Mouse (Mus musculus) intestine, embryonic 14.5 days (tissue): ENCODE results near the gene Prkch. TPM values are rescaled to one million over a fixed set of nuclear protein-coding genes. Genes with fewer than 3 reads are reported as not detected.

Source experiments
- ATAC-seq: fragments of 200-750 bp; cut with Nextera tagmentation; replicated peaks from 2 replicates; pipeline ENCODE4 v1.8.0; 2017; ENCODE audit warnings: low read depth, moderate number of reproducible peaks, moderate TSS enrichment, moderate library complexity; ENCODE audit not compliant: low FRiP score, low TSS enrichment
- DNase-seq: peaks from one replicate; pipeline ENCODE4 v3.0.0-alpha.2; 2018; ENCODE audit warnings: low spot score
- H3K27ac ChIP-seq: fragments of 300-500 bp; sonication (generic); 2 replicates; pipeline ENCODE4 v1.5.1; 2014; ENCODE audit warnings: low read depth, mild to moderate bottlenecking, control low read depth
- H3K27me3 ChIP-seq: fragments of 300-500 bp; sonication (generic); replicated peaks from 2 replicates; pipeline ENCODE4 v1.6.1; 2014; ENCODE audit warnings: low read length, control low read depth; ENCODE audit not compliant: control insufficient read depth, insufficient read depth
- H3K36me3 ChIP-seq: fragments of 300-500 bp; sonication (generic); 2 replicates; pipeline ENCODE4 v1.6.1; 2014; ENCODE audit warnings: low read length, control low read depth; ENCODE audit not compliant: control insufficient read depth, insufficient read depth
- H3K4me1 ChIP-seq: fragments of 300-500 bp; sonication (generic); replicated peaks from 2 replicates; pipeline ENCODE4 v1.6.1; 2014; ENCODE audit warnings: low read length, control low read depth, mixed read lengths; ENCODE audit not compliant: control insufficient read depth, insufficient read depth
- H3K4me2 ChIP-seq: fragments of 300-500 bp; sonication (generic); 2 replicates; pipeline ENCODE4 v1.6.1; 2014; ENCODE audit warnings: low read length
- H3K4me3 ChIP-seq: fragments of 300-500 bp; sonication (generic); 2 replicates; pipeline ENCODE4 v1.5.1; 2014; ENCODE audit warnings: low read depth, low read length, control low read depth, mixed read lengths
- H3K9ac ChIP-seq: fragments of 300-500 bp; sonication (generic); 2 replicates; pipeline ENCODE4 v1.6.1; 2014; ENCODE audit warnings: mild to moderate bottlenecking, low read length
- H3K9me3 ChIP-seq: fragments of 300-500 bp; sonication (generic); 2 replicates; pipeline ENCODE4 v1.6.1; 2016; ENCODE audit warnings: low read length, control low read depth; ENCODE audit not compliant: control insufficient read depth
- WGBS: fragments of 180-500 bp; shearing (Covaris S2); extraction: QIAGEN DNeasy Blood & Tissue Kit; methylation state at CpG from one replicate; pipeline ENCODE4 v1.1.7; 2014; 5-methylcytosine and 5-hydroxymethylcytosine counted together
- polyA plus RNA-seq: library from polyadenylated mRNA; unstranded; fragments of >200 nt; fragmentation: Nextera tagmentation; extraction: Ambion mirVana; gene quantifications from 2 replicates; pipeline ENCODE4 v1.2.1, GENCODE M21; 2014

Gene Prkch
- polyA plus RNA-seq, 1 experiment from 2014 or later, result 8.0 TPM

DNA sequence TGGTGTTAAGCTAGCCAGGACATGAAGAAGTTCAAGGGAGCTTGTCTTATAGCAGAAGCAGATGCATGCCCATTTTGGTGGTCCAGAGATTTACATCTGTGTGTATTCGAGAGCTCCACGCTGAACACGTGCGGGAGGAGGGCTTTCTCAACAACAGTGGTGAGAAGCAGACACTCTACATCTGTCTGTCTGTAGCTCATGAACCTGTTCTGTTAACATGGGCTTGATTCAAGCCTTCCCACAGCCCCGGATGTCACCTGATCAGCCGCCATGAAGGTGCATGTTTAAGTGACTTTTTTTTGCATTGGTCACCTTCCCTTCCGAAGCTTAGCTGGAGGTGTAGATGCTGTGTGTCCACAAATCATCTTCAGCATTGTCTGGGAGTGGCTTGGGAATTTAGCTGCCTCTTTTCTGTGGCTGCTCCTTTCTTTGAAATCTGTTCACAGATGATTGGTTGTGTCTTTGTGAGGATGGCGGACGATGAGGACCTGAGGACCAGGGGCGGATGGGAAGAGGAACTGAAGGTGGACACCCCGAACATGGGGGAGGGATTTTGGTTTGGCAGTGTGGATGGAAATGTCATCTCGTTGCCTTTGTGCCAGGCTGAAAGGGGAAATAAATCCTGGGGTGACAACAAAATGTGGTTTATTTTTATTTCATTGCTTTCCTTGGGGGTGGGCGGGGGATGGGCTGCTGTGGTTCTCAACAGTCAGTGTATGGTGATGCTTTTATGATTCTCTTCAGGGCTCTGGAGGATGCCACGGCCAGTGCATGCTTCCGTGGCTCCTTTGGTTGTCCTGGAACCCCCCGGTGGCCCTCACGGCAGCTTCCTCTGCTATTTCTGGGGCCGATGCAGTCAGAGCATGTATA lies 25.3 kb downstream of the Prkch start:
- H3K36me3 ChIP-seq, result no peaks in the 10 kb centered on the region
- H3K27ac ChIP-seq, result no peak overlapping the region
- H3K9ac ChIP-seq, result no peak overlapping the region
- 74% methylated on average over 18 of the region's 18 CpGs for WGBS
- no peaks in the 10 kb centered on the region for H3K9me3 ChIP-seq
- no peaks in the 10 kb centered on the region for H3K27me3 ChIP-seq
- 0 out of 2 replicates have a peak, but pooled peaks cover 6% of the 10 kb centered on the region for H3K4me1 ChIP-seq
- no peak overlapping the region for H3K4me3 ChIP-seq
- ATAC-seq (no peak), DNase-seq (no peak)
- no peak overlapping the region for H3K4me2 ChIP-seq

DNA sequence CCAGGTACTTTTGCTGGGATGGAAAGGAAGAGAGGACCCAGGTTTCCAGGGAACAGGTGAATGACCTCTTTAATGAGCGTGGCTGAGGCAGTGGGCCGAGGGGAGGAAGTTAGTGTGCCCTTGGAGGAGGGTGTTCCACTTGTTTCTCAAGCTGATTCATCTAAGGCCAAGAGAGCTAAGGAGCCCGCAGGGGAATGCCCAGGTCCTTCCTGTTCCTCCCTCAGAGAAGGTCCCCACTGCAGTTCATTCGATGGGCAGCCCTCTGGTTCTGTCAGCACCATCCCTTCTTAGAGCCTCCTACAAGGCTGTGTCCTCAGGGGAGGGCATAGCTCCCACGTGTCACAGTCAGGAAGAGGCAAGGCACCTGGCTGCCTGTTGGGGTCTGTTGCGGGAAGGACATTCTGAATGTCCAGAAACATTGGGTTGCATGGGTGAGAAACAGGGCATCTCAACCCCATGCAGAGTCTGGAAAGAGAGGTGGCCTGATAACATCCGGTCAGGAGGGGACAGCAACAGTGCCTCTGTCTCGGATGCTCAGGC lies 26.3 kb downstream of the Prkch start:
- Histone ChIP-seq H3K27ac (no peak overlapping the region), H3K27me3 (no peaks in the 10 kb centered on the region), H3K4me3 (no peak overlapping the region), H3K36me3 (no peaks in the 10 kb centered on the region), H3K9me3 (no peaks in the 10 kb centered on the region), H3K4me2 (no peak overlapping the region), H3K4me1 (0 out of 2 replicates have a peak, but pooled peaks cover 6% of the 10 kb centered on the region), H3K9ac (no peak overlapping the region)
- WGBS, result 69% methylated on average over 8 of the region's 8 CpGs
- ATAC-seq, result no peak
- no peak for DNase-seq

DNA sequence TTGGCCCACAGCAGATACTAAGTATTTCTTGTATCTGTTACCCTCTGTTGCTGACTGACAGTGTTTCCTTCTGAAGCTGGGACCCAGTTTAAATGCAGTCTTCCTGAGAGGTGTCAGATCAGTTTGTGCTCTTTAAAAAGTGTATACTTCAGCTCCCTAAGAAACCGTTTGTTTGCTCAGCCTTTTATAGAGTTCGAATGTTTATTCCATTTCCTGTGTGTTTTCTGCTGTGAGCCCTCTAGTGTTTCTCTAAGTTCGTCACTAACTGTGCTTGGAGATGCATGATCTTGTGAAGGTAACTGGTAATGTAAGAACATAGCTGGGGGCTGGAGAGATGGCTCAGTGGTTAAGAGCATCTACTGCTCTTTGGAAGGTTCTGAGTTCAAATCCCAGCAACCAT lies 27.1 kb downstream of the Prkch start:
- no peak overlapping the region for H3K27ac ChIP-seq
- no peaks in the 10 kb centered on the region for H3K36me3 ChIP-seq
- 0 out of 2 replicates have a peak, but pooled peaks cover 6% of the 10 kb centered on the region for H3K4me1 ChIP-seq
- ATAC-seq (no peak), DNase-seq (no peak)
- H3K9me3 ChIP-seq, result no peaks in the 10 kb centered on the region
- H3K9ac ChIP-seq, result no peak overlapping the region
- no peak overlapping the region for H3K4me3 ChIP-seq
- H3K4me2 ChIP-seq, result no peak overlapping the region
- no peaks in the 10 kb centered on the region for H3K27me3 ChIP-seq
- 61% methylated on average over 3 of the region's 3 CpGs for WGBS

DNA sequence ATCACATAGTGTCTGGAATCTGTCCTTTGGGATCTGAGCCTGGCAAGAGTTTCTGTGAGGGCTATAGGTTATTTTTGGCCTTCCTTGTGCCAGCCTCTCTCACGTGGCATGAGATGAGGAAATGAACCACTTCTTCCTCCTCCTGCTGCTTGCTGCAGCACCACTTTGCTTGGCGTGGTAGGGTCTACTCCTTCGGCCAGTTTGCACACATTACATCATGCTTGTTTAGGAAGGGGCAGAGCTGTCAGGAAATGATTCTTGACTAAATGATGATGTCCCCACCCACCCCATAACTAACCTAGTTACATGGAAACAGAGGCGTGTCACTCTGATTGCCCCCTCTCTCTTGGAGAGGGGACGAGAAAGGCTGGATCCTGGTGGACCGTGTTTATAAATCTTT lies 28.6 kb downstream of the Prkch start:
- Histone ChIP-seq H3K4me3 (no peak overlapping the region), H3K4me1 (no peaks in the 10 kb centered on the region), H3K27ac (no peak overlapping the region), H3K4me2 (no peak overlapping the region), H3K36me3 (no peaks in the 10 kb centered on the region), H3K9me3 (no peaks in the 10 kb centered on the region), H3K27me3 (no peaks in the 10 kb centered on the region), H3K9ac (no peak overlapping the region)
- DNase-seq, result no peak
- ATAC-seq, result no peak
- WGBS, result 63% methylated on average over 6 of the region's 6 CpGs

DNA sequence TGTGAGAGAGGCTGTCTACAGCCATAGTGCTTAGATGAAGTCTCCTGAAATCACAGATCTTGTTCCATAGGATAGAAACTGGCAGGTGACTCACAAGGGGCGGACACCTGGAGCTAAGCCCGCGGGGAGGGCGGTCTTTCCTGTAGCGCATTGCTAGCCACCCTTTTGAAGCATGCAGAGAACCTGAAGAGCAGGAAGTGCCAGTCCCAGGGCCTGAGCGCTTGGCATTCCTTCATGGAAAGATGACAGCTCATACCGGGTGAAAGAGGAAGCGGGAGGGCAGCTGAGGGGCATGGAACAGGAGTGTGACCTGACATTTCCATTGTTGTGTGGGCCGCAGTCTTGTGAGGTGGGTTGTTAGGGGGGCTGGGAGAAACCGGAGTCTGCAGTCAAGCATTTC lies 33.1 kb downstream of the Prkch start:
- Histone ChIP-seq H3K4me1 (no peaks in the 10 kb centered on the region), H3K9ac (no peak overlapping the region), H3K36me3 (no peaks in the 10 kb centered on the region), H3K9me3 (no peaks in the 10 kb centered on the region), H3K4me2 (no peak overlapping the region), H3K27ac (no peak overlapping the region), H3K27me3 (no peaks in the 10 kb centered on the region), H3K4me3 (no peak overlapping the region)
- WGBS, result 44% methylated on average over 10 of the region's 10 CpGs
- DNase-seq (peak; percentile 74), ATAC-seq (peak; percentile 81)

DNA sequence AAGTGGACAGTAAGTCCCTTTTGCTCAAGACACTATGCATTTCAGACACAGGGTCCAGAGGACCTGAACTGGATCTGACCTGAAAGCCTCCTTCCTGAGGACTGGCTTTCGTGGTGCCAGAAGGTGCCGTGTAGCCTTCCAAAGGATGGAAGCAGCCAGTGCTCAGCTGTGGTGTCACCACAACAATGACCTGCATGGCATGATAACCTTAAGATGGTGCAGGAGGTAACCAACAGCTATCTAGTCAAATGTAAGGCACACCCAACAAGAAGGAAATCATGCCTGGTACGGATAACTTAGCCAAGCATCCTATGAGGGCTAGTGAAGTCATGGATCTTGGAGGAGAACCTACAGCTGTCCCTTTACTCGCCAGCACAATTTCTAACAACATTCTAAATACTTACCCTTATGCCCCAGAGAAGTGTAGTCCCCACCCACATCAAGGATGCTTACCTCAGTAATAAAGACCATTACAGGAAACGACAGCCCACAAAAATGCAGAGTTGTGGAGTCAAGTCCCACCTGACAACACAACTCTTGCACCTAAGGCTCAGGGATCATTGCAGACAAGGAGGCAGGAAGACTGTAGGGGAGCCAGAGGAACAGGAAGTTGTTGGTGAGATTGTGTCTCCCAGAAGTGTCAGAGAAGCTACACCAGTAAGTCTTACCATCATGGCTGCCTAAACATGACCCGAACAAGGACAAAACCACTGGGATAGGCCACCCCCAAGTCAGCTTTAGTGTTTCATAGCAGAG lies 40.9 kb downstream of the Prkch start:
- Histone ChIP-seq H3K27me3 (no peaks in the 10 kb centered on the region), H3K36me3 (no peaks in the 10 kb centered on the region), H3K9me3 (no peaks in the 10 kb centered on the region), H3K27ac (no peak overlapping the region), H3K4me3 (no peak overlapping the region), H3K9ac (no peak overlapping the region), H3K4me2 (no peak overlapping the region), H3K4me1 (no peaks in the 10 kb centered on the region)
- DNase-seq (no peak), ATAC-seq (no peak)
- WGBS, result 89% methylated on average over 6 of the region's 6 CpGs

DNA sequence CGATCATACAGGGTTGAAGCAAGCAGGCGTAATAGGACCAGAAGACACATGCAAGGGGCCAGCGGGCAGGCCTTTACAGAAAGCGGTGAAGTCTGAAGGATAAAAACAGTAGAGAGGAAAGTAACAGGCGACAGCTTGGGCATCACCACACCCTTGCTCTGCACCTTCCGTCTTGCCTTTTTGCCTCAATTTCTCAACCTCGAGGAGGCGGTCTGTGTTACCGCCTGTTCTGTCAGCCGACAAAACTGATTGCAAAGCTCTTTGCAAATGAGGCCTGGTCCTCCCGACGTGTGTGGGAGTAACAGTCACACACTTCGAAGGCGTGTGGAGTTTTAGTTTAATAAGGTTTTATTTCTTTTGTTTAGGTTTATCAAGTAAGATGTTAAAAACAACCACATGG lies 43.3 kb downstream of the Prkch start:
- ATAC-seq, result no peak
- Histone ChIP-seq H3K27ac (no peak overlapping the region), H3K9me3 (no peaks in the 10 kb centered on the region), H3K4me3 (no peak overlapping the region), H3K36me3 (no peaks in the 10 kb centered on the region), H3K4me2 (no peak overlapping the region), H3K9ac (no peak overlapping the region), H3K4me1 (peaks cover 2% of the 10 kb centered on the region; the same call in 1 of the 2 replicates), H3K27me3 (no peaks in the 10 kb centered on the region)
- 85% methylated on average over 14 of the region's 14 CpGs for WGBS
- DNase-seq, result no peak

DNA sequence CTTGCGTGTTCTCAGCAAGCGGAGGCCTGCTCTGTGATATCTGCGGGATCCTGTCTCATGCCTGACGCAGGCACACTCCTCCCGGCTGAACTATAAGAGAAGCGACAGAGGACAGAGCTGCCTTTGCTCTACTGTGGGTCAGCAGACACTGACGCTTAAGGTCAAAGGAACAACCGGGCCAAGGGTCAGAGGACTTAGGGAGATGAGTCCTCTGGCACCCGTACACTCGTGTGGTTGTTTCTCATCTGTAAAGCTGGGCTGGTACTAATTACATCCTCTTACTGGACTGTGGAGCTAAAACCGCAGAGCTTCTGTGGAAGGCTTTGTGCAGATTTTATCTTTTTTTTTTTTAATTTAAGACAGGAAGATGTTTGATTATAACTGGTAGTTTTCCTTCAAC lies 46.0 kb downstream of the Prkch start:
- DNase-seq (no peak), ATAC-seq (no peak)
- no peak overlapping the region for H3K4me3 ChIP-seq
- no peaks in the 10 kb centered on the region for H3K27me3 ChIP-seq
- H3K9ac ChIP-seq, result no peak overlapping the region
- peaks cover 3% of the 10 kb centered on the region; the same call in 1 of the 2 replicates for H3K4me1 ChIP-seq
- H3K9me3 ChIP-seq, result no peaks in the 10 kb centered on the region
- no peaks in the 10 kb centered on the region for H3K36me3 ChIP-seq
- WGBS, result 62% methylated on average over 11 of the region's 11 CpGs
- no peak overlapping the region for H3K27ac ChIP-seq
- no peak overlapping the region for H3K4me2 ChIP-seq
